Mouse (Mus musculus): ENCODE data around the gene Dmgdh.

DNA sequence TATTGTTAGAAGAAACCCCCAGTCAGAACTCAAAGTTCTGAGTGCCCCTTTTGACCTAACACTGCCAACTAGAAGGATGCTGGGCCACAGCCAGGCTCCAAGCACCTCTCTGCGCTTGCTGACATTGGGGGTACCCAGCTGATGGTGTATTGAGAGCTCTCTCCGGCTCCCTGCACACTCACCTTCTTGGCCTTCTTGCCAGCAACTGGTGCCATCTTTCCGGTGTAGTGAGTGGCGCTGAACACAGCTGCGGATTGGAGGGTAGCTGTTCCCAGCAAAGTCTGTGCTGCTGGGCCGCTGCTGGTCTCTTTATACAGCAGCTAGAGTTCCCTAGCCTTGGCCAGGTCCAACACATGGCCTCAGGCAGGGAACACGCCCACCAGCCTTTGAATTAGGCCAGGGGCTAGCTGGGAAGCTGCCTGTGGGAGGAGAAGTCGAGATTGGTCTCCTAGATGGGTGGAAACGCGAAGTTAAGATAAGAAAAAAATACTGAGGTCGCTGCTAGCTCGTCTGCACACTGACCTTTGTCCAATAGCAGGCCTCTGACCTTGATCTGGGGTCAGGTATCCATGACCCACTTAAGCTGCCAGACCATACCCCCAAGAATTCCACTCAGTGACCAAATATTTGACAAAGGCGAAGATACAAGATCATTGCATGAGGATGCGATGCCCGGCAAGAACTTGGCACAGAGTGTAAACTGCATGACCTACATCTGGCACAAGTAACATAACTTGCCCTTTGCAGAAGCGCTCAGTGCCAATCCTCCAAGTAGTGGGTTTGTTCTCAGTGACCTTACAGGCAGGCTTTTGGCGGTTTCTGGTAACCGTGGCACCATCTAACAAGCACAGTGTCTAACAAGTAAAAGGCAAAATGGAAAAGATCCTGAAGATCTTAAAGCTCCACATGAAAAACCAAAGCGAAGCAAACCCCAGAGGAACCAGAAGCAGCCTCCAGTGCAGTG, 36.7 kb upstream of the Dmgdh start, which contains the start of gene Bhmt:
- no peak for TF ChIP-seq POLR2A (IDR thresholded peaks at IDR 0.05; ENCODE audit: low read depth, low read length)
- no peak for TF ChIP-seq CTCF (IDR thresholded peaks at IDR 0.05; ENCODE audit: extremely low read depth, insufficient read length, insufficient replicate concordance, low read depth, low read length)

Data from small intestine, adult 2 months (tissue).